16 mouse cellular contexts compared by ENCODE assay signal in genomic region chr1:24316961-24317589, GRCm38 (mm10).
"Had no signal": no experiment of that assay in that cellular context is flagged by ENCODE, and none has a peak within 500 bp of the region (broad histone marks: within the 10 kb centered on the region; RNA-seq: fewer than 3 reads in every experiment).

No protein-coding gene starts in this region.

- H3K4me3 ChIP-seq: liver, embryonic 12.5 days; midbrain, embryonic 10.5 days; midbrain, embryonic 12.5 days; midbrain, embryonic 15.5 days; myocyte; stomach, embryonic 15.5 days had no signal

- H3K27me3 ChIP-seq: liver, embryonic 12.5 days; midbrain, embryonic 12.5 days; midbrain, embryonic 15.5 days; stomach, embryonic 15.5 days had no signal

- H3K27ac ChIP-seq: liver, embryonic 12.5 days; liver, embryonic 14.5 days; midbrain, embryonic 10.5 days; midbrain, embryonic 12.5 days; midbrain, embryonic 15.5 days; stomach, embryonic 15.5 days; stomach, postnatal 0 days had no signal

- ATAC-seq: liver, embryonic 12.5 days; midbrain, embryonic 15.5 days had no signal

- H3K4me2 ChIP-seq: liver, embryonic 12.5 days; lung, embryonic 14.5 days; midbrain, embryonic 12.5 days; midbrain, embryonic 15.5 days; stomach, embryonic 15.5 days had no signal

- H3K9me3 ChIP-seq: midbrain, embryonic 12.5 days; midbrain, embryonic 15.5 days; stomach, embryonic 15.5 days had no signal

- H3K36me3 ChIP-seq: liver, embryonic 12.5 days; midbrain, embryonic 10.5 days; midbrain, embryonic 12.5 days; midbrain, embryonic 15.5 days; stomach, embryonic 15.5 days had no signal

- H3K9ac ChIP-seq: liver, embryonic 12.5 days; liver, embryonic 14.5 days; lung, embryonic 14.5 days; midbrain, embryonic 12.5 days; midbrain, embryonic 15.5 days; stomach, embryonic 15.5 days had no signal

- H3K4me1 ChIP-seq: liver, embryonic 12.5 days; midbrain, embryonic 10.5 days; midbrain, embryonic 12.5 days; midbrain, embryonic 15.5 days; stomach, embryonic 15.5 days had no signal

- DNase-seq: lung, adult 18-20 months; lung, embryonic 14.5 days; lung, postnatal 10 days; lung, postnatal 4 days; right cerebral cortex, postnatal 14 days; thymus, adult 2 months; thymus, postnatal 25 days; thymus, postnatal 4 days had no signal
